Mouse (Mus musculus): ENCODE data around the gene Tmem163.

GRCm38 (mm10) chr1:127568641-127569040, 110.7 kb downstream of the Tmem163 start:
- TF ChIP-seq CTCF (IDR thresholded peaks at IDR 0.05; ENCODE audit: borderline replicate concordance, insufficient read depth, low read length) (no peak), POLR2A (IDR thresholded peaks at IDR 0.05; ENCODE audit: low read depth, low read length) (no peak)

Measured in embryonic fibroblast, embryonic 13.5 days (primary cell).